In the genomic region with DNA sequence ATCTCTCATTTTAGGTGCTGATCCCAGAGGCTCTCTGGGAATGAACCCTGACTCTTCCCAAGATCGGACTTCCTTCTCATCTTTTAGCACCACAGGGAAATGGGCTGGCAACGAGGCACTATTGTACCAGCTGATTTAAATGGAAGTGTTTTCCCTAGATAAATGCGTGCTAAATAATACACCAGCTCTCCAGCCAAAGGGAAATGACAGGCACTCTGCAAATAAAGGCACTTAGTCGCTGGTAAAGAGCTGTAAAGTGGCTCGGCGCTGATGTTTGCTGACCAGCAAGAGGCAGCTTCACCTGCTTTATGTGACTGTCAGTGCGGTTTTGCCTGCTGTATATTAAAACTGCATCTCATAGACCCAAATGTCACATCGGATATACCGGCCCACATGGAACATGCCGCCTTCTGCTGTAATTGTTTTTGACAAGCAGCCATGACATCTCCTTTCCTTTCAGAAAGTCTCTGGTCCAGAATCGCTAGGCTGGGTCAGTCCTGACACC, we compare ENCODE assay signal across 27 mouse cellular contexts.
DNase-seq lines count a peak whose midpoint lies in the region; ATAC-seq and TF ChIP-seq lines count a peak whose summit lies in the region.
"Had no signal": no experiment of that assay in that cellular context is flagged by ENCODE, and none has a peak within 500 bp of the region (broad histone marks: within the 10 kb centered on the region; RNA-seq: fewer than 3 reads in every experiment).

No protein-coding gene starts in this region.

- H3K4me2 ChIP-seq in embryonic facial prominence, embryonic 14.5 days (ENCODE audit: low read depth, low read length): no peak overlapping the region
- no peak overlapping the region for H3K4me2 ChIP-seq in hindbrain, embryonic 12.5 days (replicated peaks)
- H3K4me2 ChIP-seq in midbrain, embryonic 12.5 days (replicated peaks): peak overlapping the region; percentile 13; the same call in 1 of the 2 replicates
- no peak overlapping the region for H3K4me2 ChIP-seq in midbrain, postnatal 0 days (ENCODE audit: low read depth, low read length, poor library complexity, severe bottlenecking)
- H3K4me2 ChIP-seq: embryonic facial prominence, embryonic 12.5 days; heart, embryonic 12.5 days; limb, embryonic 13.5 days; liver, embryonic 11.5 days; lung, embryonic 15.5 days had no signal

- H3K27me3 ChIP-seq in embryonic facial prominence, embryonic 14.5 days (replicated peaks; ENCODE audit: control insufficient read depth, insufficient read depth, low read length): no peaks in the 10 kb centered on the region
- H3K27me3 ChIP-seq in embryonic facial prominence, embryonic 10.5 days (replicated peaks; ENCODE audit: low read depth, poor library complexity, severe bottlenecking): peaks cover 19% of the 10 kb centered on the region; the same call in 1 of the 2 replicates
- H3K27me3 ChIP-seq in hindbrain, embryonic 10.5 days (ENCODE audit: insufficient read depth, poor library complexity, severe bottlenecking): 0 out of 2 replicates have a peak, but pooled peaks cover 3% of the 10 kb centered on the region
- no peaks in the 10 kb centered on the region for H3K27me3 ChIP-seq in hindbrain, embryonic 12.5 days
- H3K27me3 ChIP-seq in midbrain, embryonic 12.5 days: peaks cover 12% of the 10 kb centered on the region; the same call in 1 of the 2 replicates
- no peaks in the 10 kb centered on the region for H3K27me3 ChIP-seq in midbrain, postnatal 0 days (ENCODE audit: insufficient read depth, low read length)
- H3K27me3 ChIP-seq: CH12.LX; embryonic facial prominence, embryonic 12.5 days; heart, embryonic 12.5 days; limb, embryonic 13.5 days; lung, embryonic 15.5 days had no signal

- DNase-seq in embryonic facial prominence, embryonic 14.5 days (ENCODE audit: low spot score): peak; percentile 19
- no peak for DNase-seq in embryonic facial prominence, embryonic 10.5 days (ENCODE audit: low spot score)
- DNase-seq in hindbrain, embryonic 10.5 days (ENCODE audit: low spot score): no peak
- DNase-seq in midbrain, postnatal 0 days (ENCODE audit: low spot score): no peak
- no peak for DNase-seq in kidney, adult 18-20 months
- DNase-seq in right cerebral cortex, adult 2 months (ENCODE audit: low spot score in 2 of 2): no peak
- DNase-seq: adrenal gland, adult 8-10 months; cerebellum, adult 11 months; cerebellum, adult 9-10 months; cerebellum, postnatal 36 days; gastrocnemius, adult 2 months; gastrocnemius, postnatal 36 days; heart, adult 18-20 months; kidney, postnatal 25 days; right cerebral cortex, adult 18-20 months; right cerebral cortex, postnatal 4 days; thymus, adult 2 months; thymus, postnatal 36 days had no signal

- H3K4me1 ChIP-seq in embryonic facial prominence, embryonic 14.5 days (ENCODE audit: control insufficient read depth, insufficient read depth, low read length): no peaks in the 10 kb centered on the region
- H3K4me1 ChIP-seq in embryonic facial prominence, embryonic 10.5 days: 0 out of 2 replicates have a peak, but pooled peaks cover 4% of the 10 kb centered on the region
- peaks cover 36% of the 10 kb centered on the region for H3K4me1 ChIP-seq in hindbrain, embryonic 10.5 days (replicated peaks)
- peaks cover 13% of the 10 kb centered on the region for H3K4me1 ChIP-seq in hindbrain, embryonic 12.5 days
- peaks cover 13% of the 10 kb centered on the region for H3K4me1 ChIP-seq in midbrain, embryonic 12.5 days
- 0 out of 2 replicates have a peak, but pooled peaks cover 4% of the 10 kb centered on the region for H3K4me1 ChIP-seq in midbrain, postnatal 0 days (ENCODE audit: insufficient read depth, low read length)
- H3K4me1 ChIP-seq: heart, embryonic 12.5 days; lung, embryonic 15.5 days had no signal

- H3K9me3 ChIP-seq in embryonic facial prominence, embryonic 14.5 days (ENCODE audit: control insufficient read depth, low read length): no peaks in the 10 kb centered on the region
- no peaks in the 10 kb centered on the region for H3K9me3 ChIP-seq in embryonic facial prominence, embryonic 10.5 days
- H3K9me3 ChIP-seq in hindbrain, embryonic 10.5 days: no peaks in the 10 kb centered on the region
- no peaks in the 10 kb centered on the region for H3K9me3 ChIP-seq in hindbrain, embryonic 12.5 days (replicated peaks)
- H3K9me3 ChIP-seq in midbrain, embryonic 12.5 days: no peaks in the 10 kb centered on the region
- H3K9me3 ChIP-seq in midbrain, postnatal 0 days (ENCODE audit: low read length): no peaks in the 10 kb centered on the region
- H3K9me3 ChIP-seq: embryonic facial prominence, embryonic 12.5 days; heart, embryonic 12.5 days; limb, embryonic 13.5 days; lung, embryonic 15.5 days had no signal

- 78% methylated on average over 11 of the region's 11 CpGs for WGBS in embryonic facial prominence, embryonic 14.5 days
- WGBS in embryonic facial prominence, embryonic 10.5 days: 79% methylated on average over 11 of the region's 11 CpGs
- WGBS in hindbrain, embryonic 10.5 days: 70% methylated on average over 11 of the region's 11 CpGs
- WGBS in hindbrain, embryonic 12.5 days: 58% methylated on average over 11 of the region's 11 CpGs
- WGBS in midbrain, embryonic 12.5 days: 42% methylated on average over 11 of the region's 11 CpGs
- 35% methylated on average over 11 of the region's 11 CpGs for WGBS in midbrain, postnatal 0 days

- H3K4me3 ChIP-seq in embryonic facial prominence, embryonic 14.5 days (ENCODE audit: low read depth, low read length): no peak overlapping the region
- no peak overlapping the region for H3K4me3 ChIP-seq in embryonic facial prominence, embryonic 10.5 days
- no peak overlapping the region for H3K4me3 ChIP-seq in hindbrain, embryonic 10.5 days
- H3K4me3 ChIP-seq in hindbrain, embryonic 12.5 days: no peak overlapping the region
- no peak overlapping the region for H3K4me3 ChIP-seq in midbrain, embryonic 12.5 days
- H3K4me3 ChIP-seq in midbrain, postnatal 0 days (ENCODE audit: low read depth, low read length): no peak overlapping the region
- H3K4me3 ChIP-seq: embryonic facial prominence, embryonic 12.5 days; gastrocnemius, adult 2 months; heart, embryonic 12.5 days; limb, embryonic 13.5 days; lung, embryonic 15.5 days had no signal

- H3K27ac ChIP-seq in embryonic facial prominence, embryonic 14.5 days (replicated peaks; ENCODE audit: low read depth, low read length): no peak overlapping the region
- H3K27ac ChIP-seq in embryonic facial prominence, embryonic 10.5 days (replicated peaks): no peak overlapping the region
- peak overlapping the region; percentile 40 for H3K27ac ChIP-seq in hindbrain, embryonic 10.5 days
- no peak overlapping the region for H3K27ac ChIP-seq in hindbrain, embryonic 12.5 days
- peak overlapping the region; percentile 49; the same call in 1 of the 2 replicates for H3K27ac ChIP-seq in midbrain, embryonic 12.5 days (replicated peaks)
- no peak overlapping the region for H3K27ac ChIP-seq in midbrain, postnatal 0 days (ENCODE audit: low read depth, low read length)
- H3K27ac ChIP-seq: embryonic facial prominence, embryonic 12.5 days; gastrocnemius, adult 2 months; limb, embryonic 13.5 days; lung, embryonic 15.5 days had no signal

- TF ChIP-seq CTCF in midbrain, postnatal 0 days (IDR thresholded peaks at IDR 0.05): no peak

- no peak; the same call in 1 of the 2 replicates for ATAC-seq in embryonic facial prominence, embryonic 14.5 days (ENCODE audit: low read depth)
- no peak for ATAC-seq in hindbrain, embryonic 12.5 days (ENCODE audit: low FRiP score)
- ATAC-seq in midbrain, embryonic 12.5 days (ENCODE audit: low FRiP score, low read depth): peak; percentile 84
- no peak for ATAC-seq in midbrain, postnatal 0 days (ENCODE audit: low FRiP score)
- ATAC-seq: intestine, embryonic 16.5 days had no signal

- no peak overlapping the region for H3K9ac ChIP-seq in embryonic facial prominence, embryonic 14.5 days (ENCODE audit: low read depth, low read length)
- H3K9ac ChIP-seq in hindbrain, embryonic 12.5 days: no peak overlapping the region
- no peak overlapping the region for H3K9ac ChIP-seq in midbrain, embryonic 12.5 days (replicated peaks)
- H3K9ac ChIP-seq in midbrain, postnatal 0 days (replicated peaks; ENCODE audit: low read length, poor library complexity, severe bottlenecking): no peak overlapping the region
- H3K9ac ChIP-seq: embryonic facial prominence, embryonic 12.5 days; heart, embryonic 12.5 days; limb, embryonic 13.5 days; lung, embryonic 15.5 days had no signal

- no peaks in the 10 kb centered on the region for H3K36me3 ChIP-seq in embryonic facial prominence, embryonic 14.5 days (ENCODE audit: control insufficient read depth, insufficient read depth, low read length)
- H3K36me3 ChIP-seq in embryonic facial prominence, embryonic 10.5 days (replicated peaks): no peaks in the 10 kb centered on the region
- no peaks in the 10 kb centered on the region for H3K36me3 ChIP-seq in hindbrain, embryonic 10.5 days
- H3K36me3 ChIP-seq in hindbrain, embryonic 12.5 days: no peaks in the 10 kb centered on the region
- no peaks in the 10 kb centered on the region for H3K36me3 ChIP-seq in midbrain, embryonic 12.5 days
- H3K36me3 ChIP-seq in midbrain, postnatal 0 days (ENCODE audit: insufficient read depth, low read length): peaks cover 7% of the 10 kb centered on the region; the same call in 1 of the 2 replicates
- H3K36me3 ChIP-seq: embryonic facial prominence, embryonic 12.5 days; heart, embryonic 12.5 days; limb, embryonic 13.5 days; lung, embryonic 15.5 days had no signal

Comparison
In these comparisons a context has a peak if more than half of its experiments do, and no peak if none do; other contexts are left out.
1. H3K27ac ChIP-seq: peak in hindbrain, embryonic 10.5 days (single experiment) and midbrain, embryonic 12.5 days (single experiment); none in embryonic facial prominence, embryonic 14.5 days (single experiment), embryonic facial prominence, embryonic 10.5 days (single experiment), hindbrain, embryonic 12.5 days (single experiment) and midbrain, postnatal 0 days (single experiment).